Mouse (Mus musculus) lung, postnatal 4 days (tissue): ENCODE measurements around the gene E4f1.
A peak's percentile ranks its signal among the peaks of the same experiment; 100 is the strongest.
"Not testable (repeated sequence)": the region's sequence is repeated elsewhere in the genome, so short reads cannot be mapped to it uniquely, and the experiment has no call there.

Experiments
- DNase-seq, 2 experiments: peaks; one replicate each; pipeline ENCODE4 v3.0.0; 2021

E4f1 gene

DNA sequence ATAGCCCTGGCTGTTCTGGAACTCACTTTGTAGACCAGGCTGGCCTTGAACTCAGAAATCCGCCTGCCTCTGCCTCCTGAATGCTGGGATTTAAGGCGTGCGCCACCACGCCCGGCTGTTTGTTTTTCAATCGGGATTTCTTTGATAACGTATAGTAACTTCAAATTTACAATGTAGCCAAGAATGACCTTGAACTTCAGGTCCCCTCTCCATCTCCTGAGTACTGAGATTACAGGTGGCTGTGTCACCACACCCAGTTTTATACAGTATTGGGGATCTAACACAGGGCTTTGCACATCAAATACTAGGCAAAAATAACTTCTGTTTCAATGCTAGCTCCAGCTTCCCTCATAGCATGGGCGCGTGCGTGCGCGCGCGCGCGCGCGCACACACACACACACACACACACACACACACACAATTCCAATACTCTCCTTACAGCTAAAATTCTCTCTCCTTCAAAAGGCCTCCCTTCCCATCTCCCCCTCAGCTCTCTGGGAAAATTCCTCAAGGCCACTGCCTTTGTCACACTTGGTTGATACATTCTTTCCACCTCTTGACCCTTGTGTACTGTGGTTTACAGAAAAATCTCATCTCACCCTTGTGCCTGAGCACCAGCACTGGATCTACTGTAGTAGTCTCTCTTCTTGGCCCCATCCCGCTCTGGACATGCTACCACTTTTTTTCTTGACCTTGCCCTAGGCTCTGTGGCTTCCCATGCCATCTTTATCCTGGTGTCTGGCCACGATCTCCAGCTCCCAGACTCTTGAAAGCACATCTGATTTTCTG, 11.1 kb upstream of the E4f1 start:
- DNase-seq: no peak

DNA sequence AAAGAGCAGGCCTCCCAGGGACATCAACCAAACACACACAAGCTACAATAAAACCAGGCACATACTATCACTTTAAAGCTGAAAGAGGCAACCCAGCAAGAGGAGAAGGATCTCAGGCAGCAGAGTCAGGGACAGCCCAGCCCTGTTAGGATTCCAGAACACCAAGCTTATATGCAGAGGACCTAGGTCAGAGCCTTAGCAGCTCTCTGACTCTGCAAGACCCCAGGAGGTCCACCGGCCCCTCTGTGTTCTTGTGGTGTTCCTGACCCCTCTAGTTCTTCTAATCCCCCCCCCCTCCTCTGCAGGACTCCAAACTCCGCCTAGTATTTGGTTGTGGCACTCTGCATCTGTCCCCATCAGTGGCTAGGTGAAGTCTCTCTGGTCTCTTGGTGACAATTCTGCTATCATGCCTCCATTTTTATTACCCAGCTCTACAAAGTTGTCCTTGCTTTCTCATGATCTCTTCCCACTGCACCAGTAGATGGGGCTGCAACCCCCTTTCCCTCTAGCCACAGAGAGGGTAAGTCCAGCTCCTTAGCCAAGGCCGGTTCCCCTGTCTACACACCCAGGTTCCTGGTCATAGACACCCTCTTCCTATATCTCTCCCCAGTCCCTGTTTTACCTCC, 10.2 kb upstream of the E4f1 start:
- peak in 1 of 2 experiments; percentile 23 for DNase-seq

DNA sequence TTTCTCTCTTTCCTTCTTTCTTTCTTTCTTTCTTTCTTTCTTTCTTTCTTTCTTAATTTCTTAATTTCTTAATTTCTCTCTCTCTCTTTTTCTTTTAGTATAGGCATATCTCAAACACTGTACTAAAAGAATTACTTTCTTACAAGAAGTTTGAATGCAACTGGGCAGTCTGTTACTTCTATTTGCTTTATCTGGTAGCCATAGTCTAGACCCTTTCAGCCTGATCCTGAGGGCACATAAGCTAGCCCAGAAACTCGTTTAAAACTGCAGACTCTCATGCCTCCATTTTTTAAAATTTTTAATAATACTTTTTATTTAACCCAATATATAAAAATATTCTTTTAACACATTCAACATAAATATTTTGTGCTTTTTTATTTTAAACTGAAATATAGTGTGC, 9.3 kb upstream of the E4f1 start:
- DNase-seq: no peak

DNA sequence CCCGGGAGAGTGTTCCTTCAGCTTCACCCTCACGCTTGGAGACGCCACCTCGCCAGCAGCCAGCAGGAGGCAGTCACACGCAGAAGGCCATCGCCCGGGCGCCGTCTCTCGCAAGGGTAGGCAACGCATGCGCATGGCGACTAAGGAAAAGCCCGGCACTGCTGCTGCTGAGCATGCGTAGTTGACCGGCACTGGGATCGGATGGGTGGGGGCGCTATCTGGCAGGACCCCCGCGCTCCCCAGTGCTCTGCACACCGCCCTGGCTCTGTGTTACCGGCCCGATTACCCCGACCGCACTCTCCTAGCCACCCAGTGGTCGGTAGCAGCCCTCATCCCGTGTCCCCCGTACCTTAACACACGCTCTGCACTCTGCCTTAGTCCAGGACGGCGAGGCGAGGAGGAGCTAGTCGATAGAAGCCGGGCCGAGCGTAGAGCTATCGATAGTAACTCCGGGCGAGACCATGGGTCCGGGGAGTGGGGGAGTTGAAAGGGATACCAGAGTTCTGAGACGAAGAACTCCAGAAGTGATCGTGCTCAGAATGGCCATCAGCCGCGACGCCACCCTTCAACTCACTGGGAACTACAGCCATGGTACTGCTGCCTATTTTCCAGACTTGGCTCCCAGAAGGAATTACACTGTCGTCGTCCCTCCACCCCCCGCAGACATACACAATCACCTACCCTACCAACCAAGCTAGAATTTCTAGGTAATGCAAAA, 8.7 kb upstream of the E4f1 start, which contains the start of gene Mlst8:
Gene Mlst8 (minus strand): TSS at position 416 of the 718 bp plus-strand sequence.
- DNase-seq: peak; percentile 96 to 99

DNA sequence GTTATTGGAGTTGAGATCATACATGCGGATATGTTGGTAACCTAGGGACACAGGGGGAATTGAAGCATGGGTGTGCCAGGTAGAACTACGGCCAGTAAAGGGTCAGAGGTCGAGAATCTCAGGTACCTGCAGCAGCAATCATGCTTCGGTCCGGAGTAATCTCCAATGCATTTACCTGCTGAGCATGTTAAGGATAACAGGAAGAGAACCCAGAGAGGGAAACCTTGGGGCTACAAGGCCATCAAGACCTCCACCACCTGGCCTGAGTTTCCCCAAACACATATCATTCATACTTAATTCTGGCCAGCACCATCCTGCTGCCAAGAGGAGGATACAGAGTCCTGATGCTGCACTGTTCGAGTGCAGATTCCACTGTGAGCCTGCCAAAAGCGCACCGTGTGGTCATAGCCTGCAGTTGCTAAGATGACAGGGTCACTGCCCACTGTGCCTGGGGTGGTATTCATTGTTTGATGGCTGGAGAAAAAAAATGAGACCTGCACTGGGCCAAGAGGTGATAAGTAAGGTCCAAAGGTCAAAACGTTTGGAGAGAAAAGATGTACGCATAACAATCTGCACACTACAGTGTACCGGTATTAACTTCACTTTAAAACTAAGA, 8.0 kb upstream of the E4f1 start:
- DNase-seq: no peak

DNA sequence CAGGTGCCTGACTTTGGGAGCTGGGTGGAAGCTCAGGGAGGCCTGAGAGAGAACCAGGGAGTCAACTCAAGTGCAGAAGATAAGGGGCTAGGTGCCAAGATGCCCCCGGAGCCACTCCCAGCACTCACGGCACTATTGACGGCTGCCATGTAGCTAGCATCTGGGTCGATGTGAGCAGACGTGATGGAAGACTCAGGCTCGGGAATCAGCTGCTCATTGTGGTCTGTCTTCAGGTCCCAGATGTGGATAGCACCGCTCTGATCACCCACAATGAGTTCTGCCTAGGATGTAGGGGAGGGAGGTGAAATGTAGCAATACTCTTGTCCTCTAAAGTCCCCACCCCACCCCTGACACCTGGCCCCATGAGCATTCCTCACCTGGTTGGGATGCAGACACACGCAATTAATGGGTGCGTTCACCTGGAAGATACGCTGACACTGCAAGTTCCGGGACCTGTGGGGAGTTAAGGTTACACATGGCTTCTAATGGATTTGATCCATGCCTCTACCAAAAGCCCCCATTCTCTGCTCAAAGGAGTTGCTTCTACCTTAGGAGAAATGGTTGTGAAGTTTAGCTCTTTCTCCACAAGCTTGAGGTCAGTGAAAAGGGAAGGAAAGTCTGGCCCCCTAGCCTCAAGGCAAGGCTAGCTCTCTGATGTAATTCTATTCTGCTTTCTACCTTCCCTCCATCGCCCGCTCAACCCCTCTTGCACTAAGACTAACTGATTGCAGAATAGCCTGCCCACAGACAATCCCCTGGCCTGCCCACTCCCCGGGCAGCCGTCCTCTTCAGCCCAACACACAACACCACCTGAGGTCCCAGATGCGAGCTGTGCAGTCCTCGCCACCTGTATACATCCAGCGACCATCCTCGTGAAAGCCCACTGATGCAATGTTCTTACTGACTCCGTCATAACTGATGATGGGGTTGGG, 7.2 kb upstream of the E4f1 start:
- no peak for DNase-seq

DNA sequence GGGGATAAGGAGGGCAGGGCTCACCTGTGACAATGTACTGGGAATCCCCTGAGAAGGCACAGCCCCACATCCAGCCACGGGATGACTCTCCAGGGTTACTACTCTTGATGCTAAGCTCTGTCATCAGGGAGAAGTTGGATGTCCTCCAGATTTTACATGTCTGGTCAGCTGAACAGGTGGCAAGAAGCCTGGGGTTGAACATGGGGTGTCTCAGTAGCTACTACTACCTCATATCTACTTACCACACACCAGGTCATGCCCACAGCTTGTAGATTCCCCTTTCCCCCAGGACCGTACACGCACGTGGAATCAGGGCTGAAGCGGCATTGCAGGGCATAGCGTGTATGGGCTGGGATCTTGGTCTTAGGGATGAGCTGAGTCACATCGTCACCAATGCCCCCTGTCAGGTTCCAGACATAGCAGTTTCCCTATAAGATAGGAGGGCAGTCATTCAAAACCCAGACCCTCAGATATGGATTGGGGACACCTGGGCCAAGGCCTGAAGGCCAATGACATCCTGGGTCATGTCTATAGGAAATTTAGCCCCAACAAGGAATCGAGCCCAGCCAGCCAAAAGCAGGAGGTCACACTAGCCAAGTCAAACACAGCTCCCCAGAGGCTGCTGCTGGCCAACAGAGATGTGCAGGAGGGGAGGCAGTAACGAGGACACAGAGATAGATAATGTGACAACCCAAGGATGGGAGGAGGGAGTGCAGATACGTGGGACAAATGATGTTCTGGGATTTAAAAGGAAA, 6.1 kb upstream of the E4f1 start:
- no peak for DNase-seq

DNA sequence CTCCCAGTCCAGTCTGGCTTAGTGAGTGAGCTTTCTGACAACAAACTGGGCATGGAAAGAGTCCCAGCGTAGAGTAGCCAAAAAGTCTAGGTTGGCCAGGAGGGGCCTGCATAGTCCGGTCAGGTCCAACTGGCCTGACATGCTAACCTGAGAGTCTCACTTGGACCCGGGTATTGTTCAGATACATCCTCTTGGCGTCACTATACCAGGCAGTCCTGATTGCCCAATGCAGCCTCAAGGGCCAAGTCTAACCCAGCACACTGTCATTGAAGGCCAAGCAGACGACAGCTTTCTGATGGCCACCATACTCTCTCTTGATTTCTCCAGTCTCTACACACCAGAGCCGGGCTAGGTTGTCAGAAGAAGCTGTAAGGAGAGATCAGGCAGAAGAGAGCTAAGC, 5.5 kb upstream of the E4f1 start:
- no peak for DNase-seq

DNA sequence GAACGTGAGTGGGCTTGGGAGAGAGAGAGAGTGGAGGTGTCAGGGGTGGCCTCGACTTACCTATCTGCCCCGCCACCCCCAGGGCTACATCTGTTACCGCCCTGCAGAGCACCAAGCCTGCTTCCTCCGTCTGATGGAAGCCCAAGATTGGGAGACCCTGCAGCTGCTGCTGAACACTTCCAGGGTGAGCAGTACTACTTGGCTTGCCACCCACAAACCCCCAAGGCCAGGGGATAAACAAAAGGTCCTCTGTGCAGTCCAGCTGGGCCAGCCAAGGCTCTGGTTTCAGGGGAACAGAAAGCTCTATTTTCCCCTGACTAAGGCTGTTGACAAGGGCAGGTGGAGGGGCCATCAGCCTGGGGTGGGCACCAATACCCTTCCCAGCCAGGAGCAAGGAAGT, 4.4 kb upstream of the E4f1 start:
- DNase-seq: no peak

DNA sequence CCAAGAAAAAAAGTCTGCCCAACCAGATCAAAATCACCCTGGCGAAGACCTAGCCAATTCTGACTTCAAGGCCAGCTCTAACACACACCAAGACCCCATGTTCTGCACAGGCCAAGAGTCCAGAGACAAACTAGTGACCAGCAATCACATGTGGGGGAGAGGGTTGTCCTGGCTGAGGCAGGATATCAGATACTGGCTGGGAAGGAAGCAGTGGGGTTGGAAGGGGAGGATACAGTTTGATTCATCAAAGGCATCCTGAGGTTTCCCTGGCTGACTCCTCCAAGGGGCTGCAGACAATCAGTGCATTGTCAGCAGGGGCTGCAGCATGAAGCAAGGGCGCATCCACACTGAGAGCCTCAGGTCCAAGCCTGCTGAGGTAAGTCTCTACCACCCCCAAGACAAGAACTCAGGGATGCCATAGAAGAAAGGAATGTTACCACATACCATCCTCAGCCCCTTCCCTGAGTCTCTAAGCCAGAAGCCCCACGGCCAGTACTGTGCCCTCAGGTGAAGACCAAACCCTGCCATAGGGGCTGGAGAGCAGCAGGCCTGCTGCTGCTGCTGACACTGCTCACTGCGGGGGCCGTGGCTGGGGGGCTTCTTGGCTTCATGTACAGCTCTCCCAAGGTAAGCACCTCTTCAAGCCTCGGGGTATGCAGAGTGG, 3.6 kb upstream of the E4f1 start, which contains the start of gene Bricd5:
Gene Bricd5 (plus strand): TSS at position 273 of the 664 bp plus-strand sequence.
- no peak for DNase-seq

DNA sequence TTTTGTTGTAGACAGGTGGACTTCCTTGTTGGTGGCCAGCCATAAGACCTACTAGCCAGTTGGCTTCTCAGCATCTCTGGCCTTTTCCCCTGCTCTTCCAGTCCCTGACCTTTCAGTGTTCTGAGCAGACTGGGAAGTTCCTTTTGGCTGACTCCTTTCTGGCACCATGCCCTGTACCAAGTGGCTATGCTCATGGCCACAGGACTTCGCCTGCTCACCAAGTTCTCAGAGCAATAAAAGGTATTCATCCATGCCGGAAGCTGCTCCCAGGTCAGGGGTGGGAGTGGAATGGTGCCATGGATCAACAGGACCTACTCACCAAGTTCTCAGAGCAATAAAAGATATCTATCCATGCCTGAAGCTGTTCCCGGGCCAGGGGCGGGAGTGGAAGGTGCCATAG, 2.4 kb upstream of the E4f1 start:
- peak in 1 of 2 experiments; percentile 49 for DNase-seq

DNA sequence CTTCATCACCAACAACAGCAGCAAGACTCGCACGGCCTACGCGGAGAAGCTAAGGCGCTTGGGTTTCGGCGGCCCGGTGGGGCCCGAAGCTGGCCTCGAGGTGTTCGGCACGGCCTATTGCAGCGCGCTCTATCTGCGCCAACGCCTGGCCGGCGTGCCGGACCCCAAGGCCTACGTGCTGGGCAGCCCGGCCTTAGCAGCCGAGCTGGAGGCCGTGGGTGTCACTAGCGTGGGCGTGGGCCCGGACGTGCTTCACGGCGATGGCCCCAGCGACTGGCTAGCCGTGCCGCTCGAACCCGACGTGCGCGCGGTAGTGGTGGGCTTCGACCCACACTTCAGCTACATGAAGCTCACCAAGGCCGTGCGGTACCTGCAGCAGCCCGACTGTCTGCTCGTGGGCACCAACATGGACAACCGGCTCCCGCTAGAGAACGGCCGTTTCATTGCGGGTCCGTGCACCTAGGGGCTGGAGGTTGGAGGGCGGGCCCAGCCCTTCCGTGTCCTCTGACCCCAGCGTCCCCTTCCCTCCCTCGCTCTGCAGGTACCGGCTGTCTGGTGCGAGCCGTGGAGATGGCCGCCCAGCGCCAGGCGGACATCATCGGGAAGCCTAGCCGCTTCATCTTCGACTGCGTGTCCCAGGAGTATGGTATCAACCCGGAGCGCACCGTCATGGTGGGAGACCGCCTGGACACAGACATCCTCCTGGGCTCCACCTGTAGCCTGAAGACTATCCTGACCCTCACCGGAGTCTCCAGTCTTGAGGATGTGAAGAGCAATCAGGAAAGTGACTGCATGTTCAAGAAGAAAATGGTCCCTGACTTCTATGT, 801 bp upstream of the E4f1 start:
- DNase-seq: peak; percentile 59 to 63

DNA sequence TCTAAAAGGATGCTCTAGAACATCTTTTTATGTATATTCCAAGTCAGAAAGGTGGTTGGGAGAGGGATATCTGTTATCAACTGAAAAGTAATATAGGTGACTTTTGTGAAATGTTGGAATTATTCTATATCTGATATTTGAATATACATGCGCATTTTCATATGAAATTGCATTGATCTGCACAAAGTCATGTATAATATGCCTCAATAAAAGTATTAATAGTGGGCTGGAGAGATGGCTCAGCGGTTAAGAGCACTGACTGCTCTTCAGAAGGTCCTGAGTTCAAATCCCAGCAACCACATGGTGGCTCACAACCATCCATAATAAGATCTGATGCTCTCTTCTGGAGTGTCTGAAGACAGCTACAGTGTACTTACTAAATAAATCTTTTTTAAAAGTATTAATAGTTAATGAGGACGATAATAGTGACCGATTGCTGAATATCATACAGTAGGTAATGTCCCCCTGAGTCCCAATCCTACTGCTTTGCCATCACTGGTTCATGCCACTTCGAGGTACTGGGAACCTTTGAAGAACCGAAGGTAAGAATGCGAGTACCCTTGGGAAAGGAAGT, 690 bp downstream of the E4f1 start:
- no peak for DNase-seq

DNA sequence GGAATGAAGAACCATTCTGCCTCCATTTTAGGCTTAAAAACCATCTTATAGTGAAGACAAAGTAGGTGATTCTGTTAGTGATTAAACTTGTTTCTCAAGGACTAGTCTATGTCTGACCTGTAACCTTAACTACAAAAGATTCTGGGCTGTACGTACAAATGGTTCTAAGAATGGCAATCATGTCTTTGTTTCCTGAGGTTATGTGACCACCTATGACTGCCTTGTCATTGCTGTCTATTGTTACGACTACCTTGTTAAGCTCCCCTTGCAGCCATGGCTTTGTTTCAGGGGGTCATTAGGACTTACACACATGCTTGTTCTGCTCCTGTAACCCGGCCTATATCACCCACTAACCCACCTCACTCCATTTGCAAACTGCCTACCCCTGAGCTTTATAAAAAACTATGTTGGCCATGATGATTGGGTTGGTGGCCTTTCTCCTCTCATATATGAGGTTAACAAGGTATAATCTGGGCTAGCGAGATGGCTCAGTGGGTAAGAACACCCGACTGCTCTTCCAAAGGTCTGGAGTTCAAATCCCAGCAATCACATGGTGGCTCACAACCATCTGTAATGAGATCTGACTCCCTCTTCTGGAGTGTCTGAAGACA, 1.4 kb downstream of the E4f1 start:
- DNase-seq: no peak

DNA sequence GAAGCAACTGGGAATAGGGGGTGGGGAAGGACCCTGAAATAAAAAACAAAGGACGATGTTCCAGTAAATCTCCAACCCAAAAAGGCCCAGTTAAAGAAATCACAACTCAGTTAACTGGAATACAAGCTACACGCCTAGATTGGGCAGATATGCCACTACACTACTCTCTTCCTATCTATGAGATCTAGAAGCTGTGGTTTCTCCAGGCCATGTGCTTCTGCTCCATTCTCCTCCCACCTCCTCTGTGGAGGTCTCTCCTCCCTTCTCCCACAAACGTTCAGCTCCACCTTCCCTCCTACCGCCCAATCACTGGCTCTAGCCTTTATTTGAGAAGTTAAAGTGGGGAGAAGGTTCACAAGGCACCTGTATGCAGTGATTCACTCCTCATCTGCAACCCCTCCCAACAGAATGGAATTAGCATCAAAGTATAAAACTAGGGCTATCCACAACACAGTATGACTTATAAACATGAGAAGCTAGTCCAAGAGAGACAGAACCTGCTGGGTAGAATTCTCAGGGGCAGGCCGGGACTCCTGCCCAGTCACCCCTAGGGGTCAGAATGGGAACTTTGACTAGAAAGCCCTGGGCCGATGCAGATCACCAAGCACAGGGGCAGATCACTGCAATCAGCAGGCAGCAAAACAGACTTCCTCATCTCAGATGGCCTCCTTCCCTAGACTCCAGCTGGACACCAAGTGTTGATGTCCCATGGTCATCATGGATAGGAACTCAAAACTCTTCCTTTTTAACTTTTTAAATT, 6.6 kb downstream of the E4f1 start:
- no peak for DNase-seq

DNA sequence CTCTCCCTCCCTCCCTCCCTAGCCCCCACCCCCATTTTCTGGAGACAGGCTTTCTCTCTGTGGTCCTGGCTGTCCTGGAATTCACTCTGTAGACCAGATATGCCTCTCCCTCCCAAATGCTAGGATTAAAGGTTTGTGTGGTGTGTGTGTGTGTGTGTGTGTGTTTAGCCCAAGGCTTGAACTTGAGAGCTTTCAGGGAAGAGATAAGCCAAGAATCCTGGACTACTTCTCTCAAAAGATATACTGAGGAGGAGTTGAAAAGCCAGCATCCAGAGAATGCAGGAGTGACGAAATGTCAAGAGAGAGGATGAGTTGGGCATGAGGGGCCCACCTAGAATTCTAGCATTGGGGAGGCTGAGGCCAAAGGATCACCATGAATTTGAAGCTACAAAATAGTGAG, 7.2 kb downstream of the E4f1 start:
- no peak for DNase-seq

DNA sequence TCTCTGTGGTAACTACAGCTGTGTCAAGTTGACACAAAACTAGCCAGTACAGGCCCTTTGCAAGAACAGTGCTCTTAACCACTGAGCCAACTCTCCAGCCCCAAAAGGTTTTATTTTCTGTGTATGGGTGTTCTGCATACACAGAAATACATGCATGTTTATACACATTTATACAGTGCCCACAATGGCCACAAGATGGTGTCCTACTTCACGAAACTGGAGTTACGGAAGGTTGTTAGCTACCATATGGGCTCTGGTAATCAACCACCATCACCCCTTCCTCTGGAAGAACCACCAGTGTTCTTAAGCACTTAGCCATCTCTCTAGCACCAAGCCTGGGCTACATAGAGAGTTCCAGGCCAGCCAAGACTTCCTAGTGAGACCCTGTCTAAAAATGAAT, 8.5 kb downstream of the E4f1 start:
- DNase-seq: no peak

DNA sequence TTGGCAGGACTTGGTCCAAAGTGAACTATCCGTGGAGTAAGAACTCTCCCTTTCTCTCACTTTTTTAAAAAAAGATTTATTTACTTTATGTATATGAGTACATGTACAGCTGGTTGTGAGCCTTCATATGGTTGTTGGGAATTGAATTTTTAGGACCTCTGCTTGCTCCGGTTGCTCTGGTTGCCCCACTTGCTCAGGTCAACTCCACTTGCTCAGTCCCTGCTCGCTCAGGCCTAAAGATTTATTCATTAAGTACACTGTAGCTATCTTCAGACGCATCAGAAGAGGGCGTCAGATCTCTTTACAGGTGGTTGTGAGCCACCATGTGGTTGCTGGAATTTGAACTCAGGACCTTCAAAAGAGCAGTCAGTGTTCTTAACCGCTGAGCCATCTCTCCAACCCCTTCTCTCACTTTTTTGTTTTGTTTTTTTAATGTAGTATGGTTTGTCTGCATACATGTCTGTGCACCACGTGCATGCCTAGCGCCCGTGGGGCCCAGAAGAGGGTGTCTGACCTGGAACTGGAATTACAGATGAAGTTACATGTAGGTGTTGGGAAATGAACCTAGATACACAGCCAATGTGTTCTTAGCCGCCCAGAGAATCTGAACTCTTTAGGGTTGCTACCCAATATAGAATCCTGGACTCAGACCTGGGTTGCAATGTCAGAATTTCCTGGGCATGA, 14.4 kb downstream of the E4f1 start:
- not testable (repeated sequence) for DNase-seq
